Mouse (Mus musculus): ENCODE data around the gene Jade2.

Gene Jade2

GRCm38 (mm10) chr11:51857081-51857671 lies at the start of gene Jade2:
Gene Jade2, minus strand, starts transcription at chr11:51857653.
- DNase-seq (ENCODE audit: low spot score in 2 of 2) = peak; percentile 29 to 30

GRCm38 (mm10) chr11:51904224-51904623 lies 46.8 kb upstream of the Jade2 start:
- DNase-seq (ENCODE audit: low spot score in 2 of 2) = no peak

- no peak for DNase-seq (ENCODE audit: low spot score in 2 of 2)
These were observed 42.2 kb upstream of the Jade2 start for GRCm38 (mm10) chr11:51899691-51900090.

DNA sequence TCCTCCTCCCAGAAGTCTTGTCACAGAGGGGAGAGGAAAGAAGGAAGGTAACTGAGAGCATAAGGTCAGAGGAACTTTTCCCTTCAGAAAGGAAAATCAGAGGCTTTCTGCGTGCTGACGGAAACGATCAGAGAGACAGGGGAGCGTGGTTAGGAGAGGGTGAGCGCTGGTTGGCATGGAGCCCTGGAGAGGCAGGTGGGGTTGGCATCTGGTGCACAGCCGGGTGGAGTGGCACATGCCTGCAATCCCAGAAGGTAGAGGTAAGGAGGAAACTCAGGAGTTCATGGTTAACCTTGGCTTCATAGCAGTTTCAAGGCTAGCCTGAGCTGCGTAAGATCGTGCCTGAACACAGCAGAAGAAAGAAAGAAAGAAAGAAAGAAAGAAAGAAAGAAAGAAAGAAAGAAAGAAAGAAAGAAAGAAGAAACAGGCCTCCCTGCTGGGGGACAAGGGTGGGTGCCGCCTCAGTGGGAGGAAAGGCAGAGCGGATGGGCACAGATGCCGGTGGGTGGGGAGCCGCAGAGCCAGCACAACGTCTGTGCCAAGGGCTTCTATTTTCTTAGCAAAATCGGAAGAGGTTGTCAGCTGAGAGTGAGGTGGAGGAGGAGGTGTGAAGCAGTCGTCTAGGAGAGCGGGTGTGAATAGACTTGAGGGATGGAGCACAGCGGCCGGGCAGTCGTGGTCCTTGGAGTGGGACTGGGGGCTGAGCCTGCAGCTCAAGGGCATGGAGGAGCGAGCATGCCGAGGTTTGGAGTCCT lies 41.0 kb upstream of the Jade2 start:
- DNase-seq (ENCODE audit: low spot score in 2 of 2) = peak; percentile 38 to 63

DNA sequence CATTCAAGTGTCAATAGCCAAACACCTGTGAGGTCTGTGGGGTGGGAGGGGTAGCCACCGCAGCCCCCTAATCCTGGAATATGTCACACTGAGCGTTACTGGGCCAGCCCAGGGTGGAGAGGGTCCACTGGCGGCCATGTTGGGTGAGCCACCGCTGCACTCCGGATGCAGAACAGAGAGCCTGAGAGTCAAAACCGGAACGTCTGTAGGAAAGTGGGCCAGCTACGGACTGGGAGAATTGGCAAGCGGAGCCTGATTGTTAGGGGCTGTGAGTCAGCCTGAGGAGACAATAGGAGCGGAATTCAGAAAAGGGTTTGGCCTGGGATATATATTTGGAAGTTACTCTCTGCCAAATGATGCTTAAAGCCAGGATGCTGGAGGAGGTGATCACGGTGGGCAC lies 39.9 kb upstream of the Jade2 start:
- no peak for DNase-seq (ENCODE audit: low spot score in 2 of 2)

GRCm38 (mm10) chr11:51896012-51896411 lies 38.6 kb upstream of the Jade2 start:
- DNase-seq (ENCODE audit: low spot score in 2 of 2) = no peak

- no peak for DNase-seq (ENCODE audit: low spot score in 2 of 2)
These were observed 28.2 kb upstream of the Jade2 start for GRCm38 (mm10) chr11:51885681-51886080.

GRCm38 (mm10) chr11:51884092-51884491 lies 26.6 kb upstream of the Jade2 start:
- DNase-seq (ENCODE audit: low spot score in 2 of 2) = no peak

DNA sequence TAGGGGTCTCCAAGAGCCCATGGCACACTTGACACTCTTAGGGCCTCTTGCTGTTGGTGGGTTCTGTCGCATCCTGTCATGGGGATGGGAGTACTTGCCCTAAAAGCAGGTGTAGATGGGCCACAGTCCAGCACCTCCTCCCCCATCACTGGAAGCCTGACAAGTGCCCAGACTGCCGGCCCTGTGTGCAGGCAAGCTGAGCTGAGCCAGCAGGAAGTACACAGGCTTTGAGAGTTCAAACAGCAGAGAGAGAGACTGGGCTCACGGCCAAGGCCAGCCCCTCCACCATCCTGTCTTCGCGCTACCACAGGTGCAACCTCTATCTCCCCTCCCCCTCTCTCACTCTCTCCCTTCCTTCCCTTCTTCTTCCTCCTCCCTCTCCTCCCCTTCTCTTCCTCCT lies 26.2 kb upstream of the Jade2 start:
- no peak for DNase-seq (ENCODE audit: low spot score in 2 of 2)

- DNase-seq (ENCODE audit: low spot score in 2 of 2) = no peak
These were observed 24.3 kb upstream of the Jade2 start for GRCm38 (mm10) chr11:51881776-51882175.

DNA sequence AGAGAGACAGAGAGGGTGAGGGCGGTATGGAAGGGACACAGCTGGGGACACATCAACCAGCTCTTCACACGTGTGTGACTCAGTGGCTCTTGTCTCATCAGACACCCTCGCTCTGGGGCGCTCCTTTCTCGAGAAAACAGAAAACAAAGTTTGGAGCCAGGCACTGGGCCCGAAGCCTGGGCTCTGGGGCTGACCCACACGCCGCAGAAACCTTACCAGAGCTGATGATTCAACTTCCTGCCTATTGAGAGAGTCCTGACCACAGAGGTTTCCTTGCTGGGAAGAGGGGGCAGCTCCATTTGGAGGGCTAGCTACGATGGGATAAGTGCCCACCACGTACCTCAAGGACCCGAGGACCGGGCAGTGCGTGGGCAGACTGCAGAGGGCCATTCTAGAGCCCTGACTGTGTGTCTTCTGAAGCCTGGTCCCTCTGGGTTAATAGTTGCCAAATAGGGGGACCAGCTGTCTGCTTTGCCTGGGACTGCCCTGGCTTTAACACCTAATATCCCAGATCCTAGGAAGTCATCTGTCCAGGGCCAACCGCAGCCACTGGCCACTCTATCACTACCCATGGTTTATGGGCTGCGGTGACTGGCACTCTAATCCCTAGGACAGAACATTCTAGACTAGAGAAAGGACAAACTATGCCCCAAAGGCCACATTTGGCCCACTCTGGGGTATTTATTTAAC lies 23.7 kb upstream of the Jade2 start:
- no peak for DNase-seq (ENCODE audit: low spot score in 2 of 2)

- no peak for DNase-seq (ENCODE audit: low spot score in 2 of 2)
These were observed 19.5 kb upstream of the Jade2 start for GRCm38 (mm10) chr11:51876943-51877344.

DNA sequence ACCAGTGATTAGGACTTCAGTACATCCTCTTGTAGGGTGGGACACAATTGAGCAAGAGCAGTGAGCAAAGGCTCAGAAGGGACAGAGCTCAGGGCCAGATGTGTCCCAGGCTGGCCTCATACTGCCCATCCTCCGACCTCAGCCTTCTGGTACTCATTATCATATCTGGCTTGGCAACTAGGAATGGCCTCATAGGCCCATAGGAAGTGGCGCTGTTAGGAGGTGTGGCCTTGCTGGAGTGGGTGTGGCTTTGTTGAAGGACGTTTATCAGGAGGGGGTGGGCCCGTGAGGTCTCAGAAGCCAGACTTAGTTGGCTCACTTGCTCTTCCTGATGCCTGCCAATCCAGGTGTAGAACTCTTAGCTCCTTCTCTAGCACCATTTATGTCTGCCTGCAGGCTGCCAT lies 18.3 kb upstream of the Jade2 start:
- DNase-seq (ENCODE audit: low spot score in 2 of 2) = no peak

- no peak for DNase-seq (ENCODE audit: low spot score in 2 of 2)
These were observed 17.6 kb upstream of the Jade2 start for GRCm38 (mm10) chr11:51875086-51875485.

GRCm38 (mm10) chr11:51874266-51875036 lies 17.0 kb upstream of the Jade2 start:
- no peak for DNase-seq (ENCODE audit: low spot score in 2 of 2)

- DNase-seq (ENCODE audit: low spot score in 2 of 2) = no peak
These were observed 15.7 kb upstream of the Jade2 start for GRCm38 (mm10) chr11:51873141-51873540.

DNA sequence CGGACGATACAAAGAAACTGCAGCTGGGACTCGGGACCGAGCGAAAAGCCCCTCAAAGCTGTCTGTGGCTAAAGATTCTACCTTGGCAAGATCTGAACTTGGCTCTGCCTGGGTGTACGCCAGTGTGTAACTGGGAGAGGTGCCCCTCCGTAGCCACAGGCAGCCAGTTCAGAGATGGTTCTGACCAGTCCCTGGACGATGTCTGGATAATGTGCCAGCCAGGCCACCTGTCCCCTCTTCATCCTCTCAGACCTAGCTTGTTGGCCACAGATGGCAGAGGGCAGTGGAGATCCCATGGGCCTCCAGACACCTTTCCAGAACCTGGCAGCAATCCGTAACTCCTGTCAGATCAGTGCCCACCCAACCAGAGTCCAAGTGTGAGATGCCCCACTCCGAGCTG lies 9.8 kb upstream of the Jade2 start:
- no peak for DNase-seq (ENCODE audit: low spot score in 2 of 2)

DNA sequence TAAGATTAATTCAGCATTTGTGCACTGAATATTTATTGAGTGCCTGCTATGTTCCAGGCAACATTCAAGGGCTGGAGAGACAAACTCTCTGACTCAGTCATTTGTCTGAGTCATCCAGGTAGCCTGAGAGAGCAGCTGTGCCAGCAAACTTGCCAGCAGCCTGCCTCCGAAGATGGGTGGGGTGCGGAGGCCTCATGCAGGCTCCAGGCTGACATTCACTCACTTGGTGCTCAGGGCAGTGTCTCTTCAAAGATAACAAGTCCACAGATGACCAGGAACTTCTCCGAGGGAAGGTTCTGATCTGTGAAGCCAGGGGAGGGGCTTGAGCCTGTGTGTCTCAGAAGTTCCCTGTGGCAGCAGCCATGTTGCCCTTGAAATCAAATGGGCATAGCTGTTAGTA lies 8.6 kb upstream of the Jade2 start:
- DNase-seq (ENCODE audit: low spot score in 2 of 2) = no peak

- no peak for DNase-seq (ENCODE audit: low spot score in 2 of 2)
These were observed 3.2 kb upstream of the Jade2 start for GRCm38 (mm10) chr11:51860666-51861065.

GRCm38 (mm10) chr11:51859561-51859960 lies 2.1 kb upstream of the Jade2 start:
- no peak for DNase-seq (ENCODE audit: low spot score in 2 of 2)

DNA sequence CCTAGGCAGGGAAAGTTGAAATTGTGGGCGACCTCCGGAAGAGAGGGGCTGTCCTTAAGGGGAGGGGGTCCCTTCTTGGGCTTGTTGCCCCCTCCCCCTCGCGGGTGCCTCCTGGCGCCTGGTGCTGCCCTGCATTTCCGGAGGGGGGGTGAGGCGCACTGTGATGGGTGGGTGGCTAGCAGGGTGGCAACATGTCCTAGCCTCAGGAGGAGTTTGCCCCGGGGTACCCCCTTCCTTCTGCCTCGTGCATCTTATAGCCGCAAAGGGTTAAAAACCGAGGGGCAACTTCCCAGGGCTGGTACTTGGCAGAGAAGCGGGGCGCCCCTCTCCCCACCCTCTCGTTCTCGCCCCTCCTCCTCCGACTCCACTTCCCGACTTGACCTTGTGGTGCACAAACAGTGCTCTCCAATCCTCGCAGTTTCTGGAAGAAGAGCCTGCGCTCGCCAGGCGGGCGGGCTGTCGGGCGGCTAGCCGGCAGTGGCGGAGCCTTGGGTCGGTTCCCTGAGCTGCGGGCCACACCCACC lies 1.1 kb upstream of the Jade2 start:
- DNase-seq (ENCODE audit: low spot score in 2 of 2) = peak; percentile 28 to 48
